Mouse (Mus musculus) frontal cortex, postnatal 10 days (tissue): ENCODE results near the gene Adgre5.

ENCODE experiments used
- DNase-seq, 2 experiments: peaks; one replicate each; pipeline ENCODE4 v3.0.0; 2022; ENCODE audit warnings: low spot score in 2 of 2, mixed read lengths in 1 of 2

Gene Adgre5

DNA sequence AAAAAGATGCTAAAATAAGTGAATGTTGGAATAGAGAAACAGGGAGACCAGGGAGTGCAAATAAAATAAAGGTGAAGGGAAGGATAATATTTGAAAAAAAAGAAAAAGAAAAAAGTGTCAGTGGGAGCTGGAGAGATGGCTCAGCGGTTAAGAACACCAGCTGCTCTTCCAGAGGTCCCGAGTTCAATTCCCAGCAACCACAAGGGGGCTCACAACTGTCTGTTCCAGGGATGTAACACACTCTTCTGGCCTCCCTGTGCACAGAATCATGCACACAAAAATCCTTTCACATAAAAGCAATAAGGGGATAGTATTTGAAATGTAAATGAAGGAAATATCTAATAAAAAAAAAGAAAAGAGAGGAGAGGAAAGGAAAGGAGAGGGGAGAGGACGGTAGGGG is 13.0 kb upstream of the Adgre5 start:
- DNase-seq, result no peak

GRCm38 (mm10) chr8:83749265-83749664 is 8.1 kb upstream of the Adgre5 start:
- DNase-seq, result no peak

- peak; percentile 16 to 58 for DNase-seq
These were observed 7.6 kb upstream of the Adgre5 start for GRCm38 (mm10) chr8:83748708-83749107.

DNA sequence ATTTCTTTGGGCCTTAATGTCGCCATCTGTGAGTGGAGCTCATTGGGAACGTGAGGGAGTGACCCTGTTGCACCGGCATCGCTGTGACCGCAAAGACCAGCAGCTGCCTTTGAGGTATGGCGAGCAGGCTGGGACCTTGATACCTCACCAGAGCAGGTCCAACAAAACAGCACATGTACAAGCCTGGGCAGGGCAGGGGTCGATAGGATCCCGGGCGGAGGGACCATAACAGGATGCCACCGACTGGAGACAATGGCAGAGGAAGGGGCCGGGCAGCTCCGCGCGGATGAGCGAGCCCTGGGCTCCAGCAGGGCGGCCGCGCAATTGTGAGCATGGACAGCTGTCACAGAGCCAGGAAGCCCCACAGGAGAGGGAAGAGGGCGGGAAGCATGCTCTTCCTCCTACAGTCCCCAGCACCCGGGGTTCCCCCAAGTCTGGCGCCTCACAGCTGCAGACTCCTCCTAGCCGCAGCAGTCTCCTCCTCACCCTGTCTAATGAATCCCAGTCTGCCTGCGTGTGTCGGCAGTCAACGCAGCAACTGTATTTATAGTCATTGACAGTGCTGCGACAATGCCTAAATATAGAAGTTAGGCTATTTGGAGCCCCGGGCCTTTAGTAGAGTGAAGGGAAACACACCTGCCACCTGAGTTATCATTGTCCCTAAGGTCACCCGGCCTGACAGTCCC is 6.7 kb upstream of the Adgre5 start:
- DNase-seq, result peak; percentile 43 to 55

- no peak for DNase-seq
These were observed 2.9 kb upstream of the Adgre5 start for GRCm38 (mm10) chr8:83744070-83744469.

GRCm38 (mm10) chr8:83742968-83743367 is 1.8 kb upstream of the Adgre5 start:
- no peak for DNase-seq

GRCm38 (mm10) chr8:83741849-83742655 is 926 bp upstream of the Adgre5 start:
- DNase-seq, result no peak

DNA sequence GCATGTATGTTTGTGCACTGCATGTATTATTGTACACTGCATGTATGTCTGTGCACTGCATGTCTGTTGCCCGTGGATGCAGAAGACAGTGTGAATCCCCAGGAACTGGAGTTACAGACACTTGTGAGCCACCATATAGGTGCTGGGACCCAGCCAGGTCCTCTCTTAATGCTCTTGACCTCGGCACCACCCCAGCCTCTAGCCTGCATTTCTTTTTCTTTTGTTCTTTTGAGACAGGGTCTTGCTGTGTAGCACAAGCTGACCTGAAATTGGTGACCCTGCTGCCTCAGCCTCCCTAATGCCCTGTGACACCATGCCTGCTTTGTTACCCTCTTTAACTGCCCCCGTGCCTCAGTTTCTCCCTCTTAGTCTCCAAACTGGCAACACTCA is 545 bp downstream of the Adgre5 start:
- no peak for DNase-seq

DNA sequence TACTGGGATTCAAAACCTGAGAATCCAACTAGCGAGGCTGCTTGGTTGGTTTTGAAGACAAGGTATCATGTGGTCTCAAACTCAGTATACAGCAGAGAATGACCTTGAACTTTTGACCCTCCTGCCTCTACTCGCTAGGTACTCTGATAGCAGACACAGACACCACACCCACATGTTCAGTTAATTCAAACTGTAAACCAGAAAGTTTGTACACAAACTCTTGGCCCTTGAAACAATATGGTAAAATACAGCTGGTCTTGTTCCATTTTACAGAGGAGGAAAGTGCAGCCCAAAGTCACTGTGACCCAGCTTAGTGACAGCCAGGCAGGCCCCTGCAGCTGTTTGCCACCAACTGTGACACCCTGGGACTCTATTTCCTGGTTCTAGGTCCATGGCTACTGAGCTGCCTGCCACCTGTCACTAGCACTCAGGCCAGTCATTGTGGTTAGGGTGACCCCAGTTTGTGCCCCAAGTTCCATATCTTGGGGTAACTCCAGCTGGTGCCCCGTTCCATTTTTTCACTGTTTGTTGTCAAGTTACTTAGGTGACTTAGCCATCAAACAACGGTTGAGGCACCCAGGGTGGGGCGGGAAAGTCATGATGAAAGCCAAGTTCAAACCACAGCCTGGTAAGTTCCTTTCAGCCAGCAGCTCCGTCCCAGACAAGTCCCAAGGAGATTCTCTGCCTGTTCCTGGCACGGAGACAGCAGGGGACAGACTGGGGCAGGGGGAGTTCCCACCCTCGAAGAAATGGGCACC is 1.2 kb downstream of the Adgre5 start:
- no peak for DNase-seq

DNA sequence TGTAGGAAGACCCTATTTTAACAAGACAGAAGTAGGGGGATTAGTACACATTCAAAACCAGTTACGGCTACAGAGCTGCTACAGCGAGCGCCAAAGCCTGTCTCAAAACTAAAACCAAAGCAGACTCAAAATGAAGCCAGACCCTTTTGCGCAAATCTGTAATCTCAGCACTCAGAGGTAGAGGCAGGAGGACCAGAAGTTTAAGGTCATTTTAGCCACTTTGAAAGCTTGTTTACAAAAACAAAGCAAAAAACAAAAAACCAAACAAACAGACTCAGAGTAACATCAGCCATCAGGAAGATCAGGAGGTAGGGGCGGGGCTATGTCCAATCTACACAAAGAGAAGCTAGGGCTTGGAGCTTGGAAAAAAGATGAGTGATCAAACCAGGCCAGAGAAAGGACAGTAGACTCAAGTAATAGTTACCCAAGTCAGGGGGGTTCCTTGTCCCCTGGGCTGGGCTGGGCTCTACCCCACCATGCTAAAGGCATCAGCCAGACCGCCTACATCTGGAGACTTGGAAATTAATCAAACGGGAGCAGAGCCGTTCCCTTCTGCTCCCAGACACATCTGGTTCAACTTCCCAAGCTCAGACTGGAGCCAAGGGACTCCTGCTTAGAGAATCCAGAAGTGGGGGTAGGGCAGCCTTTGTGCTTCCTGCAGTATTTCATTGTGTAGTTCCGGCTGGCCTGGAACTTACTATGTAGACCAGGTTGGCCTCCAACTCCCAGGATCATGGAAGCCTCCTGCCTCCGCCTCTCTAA is 2.0 kb downstream of the Adgre5 start:
- no peak for DNase-seq

DNA sequence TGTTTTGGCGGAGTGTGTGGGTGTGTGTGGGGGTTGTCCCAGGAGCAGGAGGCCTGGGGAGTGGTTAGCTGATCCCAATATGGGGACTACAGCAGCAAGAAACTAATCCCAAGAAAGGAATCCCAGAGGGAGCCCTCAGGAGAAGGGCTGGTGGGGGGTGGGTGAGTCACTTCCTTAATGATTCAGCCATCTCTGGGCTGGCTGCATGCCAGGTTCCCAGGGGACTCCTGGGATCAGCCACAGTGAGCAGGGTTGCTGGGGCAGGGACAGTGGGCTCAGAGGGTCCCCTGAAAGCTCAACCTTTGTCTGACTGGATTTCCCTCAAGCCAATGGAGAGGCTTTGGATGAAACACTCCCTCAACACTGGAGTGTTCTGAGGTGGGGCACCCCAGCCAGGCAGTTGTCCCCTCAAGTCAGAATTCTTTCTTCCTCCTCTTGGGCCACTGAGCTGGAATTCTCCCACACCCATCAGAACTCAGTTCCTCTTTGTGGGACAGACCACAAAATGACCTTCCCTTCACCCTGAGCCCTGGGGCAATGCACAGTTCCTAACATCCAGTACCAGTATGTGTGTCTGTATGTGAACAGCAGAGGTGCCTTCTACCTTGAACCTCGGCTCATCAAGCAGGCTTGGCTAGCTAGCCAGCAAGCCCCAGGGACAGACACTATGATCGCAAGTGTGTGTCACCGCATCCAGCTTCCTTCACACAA is 3.1 kb downstream of the Adgre5 start:
- peak; percentile 18 to 33 for DNase-seq

- no peak for DNase-seq
These were observed 3.8 kb downstream of the Adgre5 start for GRCm38 (mm10) chr8:83737346-83737745.

DNA sequence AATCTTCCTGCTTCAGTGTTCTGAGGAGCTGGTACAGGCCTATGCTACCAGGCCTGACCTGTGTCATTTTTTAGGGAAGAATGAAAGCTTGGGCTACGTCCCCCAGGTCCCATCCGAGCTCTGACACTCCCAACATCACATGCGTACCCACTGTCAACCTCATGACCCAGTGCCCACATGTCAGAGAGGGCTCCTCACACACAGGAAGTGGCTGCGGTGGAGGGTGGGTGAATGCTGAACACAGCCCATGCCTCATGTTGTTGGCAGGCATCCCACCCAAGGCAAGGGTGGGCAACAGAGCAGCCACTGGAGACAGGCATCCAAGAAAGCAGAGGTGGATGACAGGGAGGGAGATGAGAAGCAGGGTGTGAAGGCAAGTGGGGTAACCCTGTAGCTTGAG is 4.4 kb downstream of the Adgre5 start:
- DNase-seq, result no peak

DNA sequence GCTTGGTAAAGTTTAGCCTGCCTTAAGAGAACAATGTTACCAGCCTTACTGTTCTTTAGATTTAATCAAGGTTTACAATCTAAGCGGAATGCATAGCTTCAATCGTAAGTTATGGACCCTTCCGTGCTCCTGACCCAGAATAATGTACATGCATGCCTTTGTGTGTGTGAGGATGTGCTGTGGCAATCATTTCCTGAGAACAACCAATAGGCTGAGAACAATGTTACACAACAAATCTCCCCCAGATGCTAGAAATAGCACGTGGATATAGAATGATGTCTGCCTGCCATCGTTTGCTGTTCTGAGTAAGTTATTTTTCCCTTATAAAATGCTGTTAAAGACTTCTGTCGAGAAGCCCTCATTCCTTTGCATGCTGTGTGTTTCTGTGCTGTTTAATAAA is 8.2 kb downstream of the Adgre5 start:
- no peak for DNase-seq

DNA sequence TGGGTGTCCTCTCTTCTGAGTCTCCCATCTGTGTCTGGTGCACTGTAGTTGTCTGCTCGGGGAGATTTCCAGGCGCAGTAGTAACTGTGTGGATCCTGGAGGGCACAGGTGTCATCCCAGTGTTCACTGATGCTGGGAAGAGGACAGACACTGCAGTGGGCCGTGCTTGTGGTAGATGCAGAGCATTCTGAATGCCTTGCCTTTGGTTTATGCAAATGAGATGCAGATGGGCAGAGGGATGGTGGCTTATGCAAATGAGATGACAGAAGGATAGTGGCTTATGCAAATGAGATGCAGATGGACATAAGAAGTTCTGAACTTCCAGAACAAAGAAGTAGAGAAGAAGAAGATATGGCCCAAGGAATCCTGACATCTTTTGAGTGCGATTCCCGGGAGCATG is 9.2 kb downstream of the Adgre5 start:
- no peak for DNase-seq

- DNase-seq, result no peak
These were observed 11.9 kb downstream of the Adgre5 start for GRCm38 (mm10) chr8:83729009-83729807.

- no peak for DNase-seq
These were observed 15.5 kb downstream of the Adgre5 start for GRCm38 (mm10) chr8:83725521-83726102.

GRCm38 (mm10) chr8:83724697-83725482 is 16.2 kb downstream of the Adgre5 start:
- peak; percentile 74 to 79 for DNase-seq

- DNase-seq, result no peak
These were observed 17.6 kb downstream of the Adgre5 start for GRCm38 (mm10) chr8:83723447-83724083.
